In genomic region chr4:58580098-58580497, GRCm38 (mm10) we compare ENCODE assay signal across 24 mouse cellular contexts. TPM values are rescaled to one million over a fixed set of nuclear protein-coding genes. Genes with fewer than 3 reads are reported as not detected.
DNase-seq lines count a peak whose midpoint lies in the region; ATAC-seq lines count a peak whose summit lies in the region.
"Had no signal": no experiment of that assay in that cellular context is flagged by ENCODE, and none has a peak within 500 bp of the region (broad histone marks: within the 10 kb centered on the region; RNA-seq: fewer than 3 reads in every experiment).

No protein-coding gene starts in this region.

- DNase-seq in forebrain, embryonic 10.5 days (ENCODE audit: extremely low spot score, low spot score): no peak
- peak; percentile 61 for DNase-seq in ZHBTc4 (ENCODE audit: low read depth, low spot score)
- peak; percentile 50 for DNase-seq in embryonic facial prominence, embryonic 14.5 days (ENCODE audit: low spot score)
- DNase-seq in urinary bladder, postnatal 4 days (ENCODE audit: low spot score in 2 of 2): no peak
- DNase-seq in spleen, postnatal 36 days (ENCODE audit: low spot score in 2 of 2): no peak
- DNase-seq: adrenal gland, postnatal 10 days; cerebellum, adult 8-10 months; heart, postnatal 10 days; kidney, adult 18-20 months; kidney, postnatal 25 days; liver; lung, adult 2 months; spleen, adult 18-20 months; thymus, postnatal 4 days had no signal

- H3K27ac ChIP-seq in forebrain, embryonic 10.5 days: 0 out of 2 replicates have a peak overlapping the region, but pooled peaks have one; percentile 35
- H3K27ac ChIP-seq in forebrain, embryonic 13.5 days: no peak overlapping the region
- peak overlapping the region; percentile 52; the same call in 1 of the 2 replicates for H3K27ac ChIP-seq in embryonic facial prominence, embryonic 14.5 days (replicated peaks; ENCODE audit: low read depth, low read length)
- peak overlapping the region; percentile 13; the same call in 1 of the 2 replicates for H3K27ac ChIP-seq in limb, embryonic 15.5 days
- H3K27ac ChIP-seq: forebrain, embryonic 15.5 days; heart, embryonic 13.5 days; kidney, embryonic 15.5 days; liver, embryonic 14.5 days; midbrain, embryonic 10.5 days; midbrain, embryonic 15.5 days; stomach, postnatal 0 days had no signal

- no peak overlapping the region for H3K4me2 ChIP-seq in forebrain, embryonic 13.5 days
- H3K4me2 ChIP-seq in embryonic facial prominence, embryonic 14.5 days (ENCODE audit: low read depth, low read length): no peak overlapping the region
- H3K4me2 ChIP-seq in limb, embryonic 15.5 days: no peak overlapping the region
- H3K4me2 ChIP-seq: forebrain, embryonic 15.5 days; heart, embryonic 13.5 days; kidney, embryonic 15.5 days; midbrain, embryonic 15.5 days had no signal

- no peaks in the 10 kb centered on the region; the same call in 1 of the 2 replicates for H3K27me3 ChIP-seq in forebrain, embryonic 10.5 days (ENCODE audit: poor library complexity, severe bottlenecking)
- no peaks in the 10 kb centered on the region for H3K27me3 ChIP-seq in forebrain, embryonic 13.5 days
- no peaks in the 10 kb centered on the region for H3K27me3 ChIP-seq in embryonic facial prominence, embryonic 14.5 days (replicated peaks; ENCODE audit: control insufficient read depth, insufficient read depth, low read length)
- H3K27me3 ChIP-seq in limb, embryonic 15.5 days: no peaks in the 10 kb centered on the region
- H3K27me3 ChIP-seq: forebrain, embryonic 15.5 days; heart, embryonic 13.5 days; kidney, embryonic 15.5 days; midbrain, embryonic 15.5 days had no signal

- no peaks in the 10 kb centered on the region for H3K9me3 ChIP-seq in forebrain, embryonic 10.5 days
- no peaks in the 10 kb centered on the region for H3K9me3 ChIP-seq in forebrain, embryonic 13.5 days (replicated peaks)
- H3K9me3 ChIP-seq in embryonic facial prominence, embryonic 14.5 days (ENCODE audit: control insufficient read depth, low read length): no peaks in the 10 kb centered on the region
- H3K9me3 ChIP-seq in limb, embryonic 15.5 days: no peaks in the 10 kb centered on the region
- H3K9me3 ChIP-seq: forebrain, embryonic 15.5 days; heart, embryonic 13.5 days; kidney, embryonic 15.5 days; midbrain, embryonic 10.5 days; midbrain, embryonic 15.5 days had no signal

- H3K4me1 ChIP-seq in forebrain, embryonic 10.5 days: peaks cover 13% of the 10 kb centered on the region
- H3K4me1 ChIP-seq in forebrain, embryonic 13.5 days: no peaks in the 10 kb centered on the region
- peaks cover 13% of the 10 kb centered on the region; the same call in 1 of the 2 replicates for H3K4me1 ChIP-seq in embryonic facial prominence, embryonic 14.5 days (ENCODE audit: control insufficient read depth, insufficient read depth, low read length)
- H3K4me1 ChIP-seq in limb, embryonic 15.5 days: peaks cover 7% of the 10 kb centered on the region; the same call in 1 of the 2 replicates
- H3K4me1 ChIP-seq: forebrain, embryonic 15.5 days; midbrain, embryonic 15.5 days had no signal

- 69% methylated on average over 10 of the region's 10 CpGs for WGBS in forebrain, embryonic 10.5 days
- 82% methylated on average over 10 of the region's 10 CpGs for WGBS in forebrain, embryonic 13.5 days
- 43% methylated on average over 10 of the region's 10 CpGs for WGBS in embryonic facial prominence, embryonic 14.5 days
- WGBS in limb, embryonic 15.5 days: 44% methylated on average over 10 of the region's 10 CpGs

- no peak overlapping the region for H3K9ac ChIP-seq in forebrain, embryonic 13.5 days
- no peak overlapping the region for H3K9ac ChIP-seq in embryonic facial prominence, embryonic 14.5 days (ENCODE audit: low read depth, low read length)
- no peak overlapping the region for H3K9ac ChIP-seq in limb, embryonic 15.5 days
- H3K9ac ChIP-seq: forebrain, embryonic 15.5 days; heart, embryonic 13.5 days; kidney, embryonic 15.5 days; liver, embryonic 14.5 days; midbrain, embryonic 15.5 days had no signal

- ATAC-seq in forebrain, embryonic 13.5 days: no peak
- ATAC-seq in embryonic facial prominence, embryonic 14.5 days (ENCODE audit: low read depth): peak; percentile 30; the same call in 1 of the 2 replicates
- ATAC-seq in limb, embryonic 15.5 days (ENCODE audit: insufficient number of reproducible peaks, low FRiP score, low TSS enrichment, low read depth): no peak
- ATAC-seq: forebrain, embryonic 15.5 days; hindbrain, embryonic 16.5 days; midbrain, embryonic 15.5 days had no signal

- H3K4me3 ChIP-seq in forebrain, embryonic 10.5 days: no peak overlapping the region
- H3K4me3 ChIP-seq in forebrain, embryonic 13.5 days: no peak overlapping the region
- H3K4me3 ChIP-seq in embryonic facial prominence, embryonic 14.5 days (ENCODE audit: low read depth, low read length): no peak overlapping the region
- no peak overlapping the region for H3K4me3 ChIP-seq in limb, embryonic 15.5 days
- H3K4me3 ChIP-seq: forebrain, embryonic 15.5 days; heart, embryonic 13.5 days; kidney, embryonic 15.5 days; midbrain, embryonic 10.5 days; midbrain, embryonic 15.5 days had no signal

- H3K36me3 ChIP-seq in forebrain, embryonic 10.5 days (replicated peaks): no peaks in the 10 kb centered on the region
- no peaks in the 10 kb centered on the region for H3K36me3 ChIP-seq in forebrain, embryonic 13.5 days (ENCODE audit: poor library complexity, severe bottlenecking)
- H3K36me3 ChIP-seq in embryonic facial prominence, embryonic 14.5 days (ENCODE audit: control insufficient read depth, insufficient read depth, low read length): no peaks in the 10 kb centered on the region
- no peaks in the 10 kb centered on the region for H3K36me3 ChIP-seq in limb, embryonic 15.5 days
- H3K36me3 ChIP-seq: forebrain, embryonic 15.5 days; heart, embryonic 13.5 days; kidney, embryonic 15.5 days; midbrain, embryonic 10.5 days; midbrain, embryonic 15.5 days had no signal

RNA-seq across cellular contexts. Expression of gene Lpar1, which starts 26.4 kb away (rescaled TPM):
- polyA plus RNA-seq in forebrain, embryonic 10.5 days (2016; fragmentation: Nextera tagmentation; extraction: Ambion mirVana): 60.9 and 63.8 TPM in 2 replicates
- polyA plus RNA-seq in forebrain, embryonic 13.5 days (2015; fragmentation: Nextera tagmentation; extraction: Ambion mirVana): 29.9 and 35.7 TPM in 2 replicates
- 115 and 137 TPM in 2 replicates for polyA plus RNA-seq in embryonic facial prominence, embryonic 14.5 days (2014; fragmentation: Nextera tagmentation; extraction: Ambion mirVana)
- polyA plus RNA-seq in limb, embryonic 15.5 days (2015; fragmentation: Nextera tagmentation; extraction: Ambion mirVana): 150 and 151 TPM in 2 replicates

Comparison
In these comparisons a context has a peak if more than half of its experiments do, and no peak if none do; other contexts are left out.
1. DNase-seq: peak in ZHBTc4 (single experiment) and embryonic facial prominence, embryonic 14.5 days (single experiment); none in forebrain, embryonic 10.5 days (single experiment), urinary bladder, postnatal 4 days (0 of 2) and spleen, postnatal 36 days (0 of 2).